Mouse (Mus musculus): ENCODE results near the gene Tceal1. TPM values are rescaled to one million over a fixed set of nuclear protein-coding genes. Genes with fewer than 3 reads are reported as not detected.
"Not testable (repeated sequence)": the region's sequence is repeated elsewhere in the genome, so short reads cannot be mapped to it uniquely, and the experiment has no call there.

The Tceal1 gene
- polyA plus RNA-seq, 1 experiment from 2014 or later, result 17.1 TPM

GRCm38 (mm10) chrX:136692294-136692675, 15.5 kb upstream of the Tceal1 start:
- no peak overlapping the region for H3K9ac ChIP-seq (ENCODE audit: low read depth, low read length)
- no peaks in the 10 kb centered on the region for H3K36me3 ChIP-seq (ENCODE audit: insufficient read depth, low read length)
- 81% methylated on average over 4 of the region's 4 CpGs for WGBS
- H3K4me1 ChIP-seq (replicated peaks; ENCODE audit: insufficient read depth, low read length), result no peaks in the 10 kb centered on the region
- H3K9me3 ChIP-seq (replicated peaks; ENCODE audit: low read length), result no peaks in the 10 kb centered on the region
- no peaks in the 10 kb centered on the region for H3K27me3 ChIP-seq (ENCODE audit: insufficient read depth, low read length)
- H3K4me3 ChIP-seq (replicated peaks; ENCODE audit: low read depth, low read length), result no peak overlapping the region
- no peak for TF ChIP-seq CTCF (IDR thresholded peaks at IDR 0.05; ENCODE audit: low read depth)
- ATAC-seq (replicated peaks; ENCODE audit: low FRiP score, low read depth) (no peak), DNase-seq (ENCODE audit: low spot score) (no peak)
- H3K27ac ChIP-seq, result no peak overlapping the region
- no peak overlapping the region for H3K4me2 ChIP-seq (ENCODE audit: low read length)

- TF ChIP-seq CTCF (IDR thresholded peaks at IDR 0.05; ENCODE audit: low read depth), result no peak
- Histone ChIP-seq H3K9me3 (replicated peaks; ENCODE audit: low read length) (no peaks in the 10 kb centered on the region), H3K4me2 (ENCODE audit: low read length) (no peak overlapping the region), H3K4me3 (replicated peaks; ENCODE audit: low read depth, low read length) (no peak overlapping the region), H3K36me3 (ENCODE audit: insufficient read depth, low read length) (no peaks in the 10 kb centered on the region), H3K27me3 (ENCODE audit: insufficient read depth, low read length) (no peaks in the 10 kb centered on the region), H3K9ac (ENCODE audit: low read depth, low read length) (no peak overlapping the region), H3K27ac (no peak overlapping the region), H3K4me1 (replicated peaks; ENCODE audit: insufficient read depth, low read length) (no peaks in the 10 kb centered on the region)
- ATAC-seq (replicated peaks; ENCODE audit: low FRiP score, low read depth), result no peak
- no peak for DNase-seq (ENCODE audit: low spot score)
- 85% methylated on average over 5 of the region's 5 CpGs for WGBS
These were observed 14.6 kb upstream of the Tceal1 start for GRCm38 (mm10) chrX:136693196-136693595.

- ATAC-seq (replicated peaks; ENCODE audit: low FRiP score, low read depth), result peak; percentile 89
- Histone ChIP-seq H3K9me3 (replicated peaks; ENCODE audit: low read length) (no peaks in the 10 kb centered on the region), H3K27me3 (ENCODE audit: insufficient read depth, low read length) (no peaks in the 10 kb centered on the region), H3K27ac (peak overlapping the region; percentile 77), H3K4me1 (replicated peaks; ENCODE audit: insufficient read depth, low read length) (no peaks in the 10 kb centered on the region), H3K4me2 (ENCODE audit: low read length) (peak overlapping the region; percentile 62), H3K9ac (ENCODE audit: low read depth, low read length) (peak overlapping the region; percentile 68), H3K36me3 (ENCODE audit: insufficient read depth, low read length) (no peaks in the 10 kb centered on the region), H3K4me3 (replicated peaks; ENCODE audit: low read depth, low read length) (peak overlapping the region; percentile 48)
- 14% methylated on average over 18 of the region's 18 CpGs for WGBS
- DNase-seq (ENCODE audit: low spot score), result peak; percentile 73
- no peak for TF ChIP-seq CTCF (IDR thresholded peaks at IDR 0.05; ENCODE audit: low read depth)
These were observed 443 bp downstream of the Tceal1 start for GRCm38 (mm10) chrX:136708168-136708681.

GRCm38 (mm10) chrX:136708782-136709181, 1.0 kb downstream of the Tceal1 start:
- H3K4me2 ChIP-seq (ENCODE audit: low read length), result peak overlapping the region; percentile 62
- H3K4me1 ChIP-seq (replicated peaks; ENCODE audit: insufficient read depth, low read length), result no peaks in the 10 kb centered on the region
- no peaks in the 10 kb centered on the region for H3K27me3 ChIP-seq (ENCODE audit: insufficient read depth, low read length)
- no peaks in the 10 kb centered on the region for H3K36me3 ChIP-seq (ENCODE audit: insufficient read depth, low read length)
- peak overlapping the region; percentile 68 for H3K9ac ChIP-seq (ENCODE audit: low read depth, low read length)
- H3K9me3 ChIP-seq (replicated peaks; ENCODE audit: low read length), result no peaks in the 10 kb centered on the region
- WGBS, result 39% methylated on average over 14 of the region's 14 CpGs
- DNase-seq (ENCODE audit: low spot score) (no peak), ATAC-seq (replicated peaks; ENCODE audit: low FRiP score, low read depth) (no peak; the same call in 1 of the 2 replicates)
- H3K27ac ChIP-seq, result peak overlapping the region; percentile 77
- no peak for TF ChIP-seq CTCF (IDR thresholded peaks at IDR 0.05; ENCODE audit: low read depth)
- peak overlapping the region; percentile 48 for H3K4me3 ChIP-seq (replicated peaks; ENCODE audit: low read depth, low read length)

- not testable (repeated sequence) for H3K9ac ChIP-seq (ENCODE audit: low read depth, low read length); H3K4me3 ChIP-seq (replicated peaks; ENCODE audit: low read depth, low read length); H3K4me2 ChIP-seq (ENCODE audit: low read length); H3K4me1 ChIP-seq (replicated peaks; ENCODE audit: insufficient read depth, low read length); H3K27me3 ChIP-seq (ENCODE audit: insufficient read depth, low read length); H3K36me3 ChIP-seq (ENCODE audit: insufficient read depth, low read length); H3K27ac ChIP-seq; H3K9me3 ChIP-seq (replicated peaks; ENCODE audit: low read length)
- WGBS, result 41% methylated on average over 3 of the region's 3 CpGs
- DNase-seq (ENCODE audit: low spot score) (peak; percentile 32), ATAC-seq (replicated peaks; ENCODE audit: low FRiP score, low read depth) (peak; percentile 89)
These were observed 7.1 kb downstream of the Tceal1 start for GRCm38 (mm10) chrX:136714742-136715474.

- no peak overlapping the region for H3K4me2 ChIP-seq (ENCODE audit: low read length)
- ATAC-seq (replicated peaks; ENCODE audit: low FRiP score, low read depth) (no peak), DNase-seq (ENCODE audit: low spot score) (no peak)
- H3K9ac ChIP-seq (ENCODE audit: low read depth, low read length), result no peak overlapping the region
- 81% methylated on average over 4 of the region's 4 CpGs for WGBS
- no peaks in the 10 kb centered on the region for H3K9me3 ChIP-seq (replicated peaks; ENCODE audit: low read length)
- no peak overlapping the region for H3K4me3 ChIP-seq (replicated peaks; ENCODE audit: low read depth, low read length)
- H3K27ac ChIP-seq, result no peak overlapping the region
- H3K27me3 ChIP-seq (ENCODE audit: insufficient read depth, low read length), result no peaks in the 10 kb centered on the region
- no peaks in the 10 kb centered on the region for H3K36me3 ChIP-seq (ENCODE audit: insufficient read depth, low read length)
- no peaks in the 10 kb centered on the region for H3K4me1 ChIP-seq (replicated peaks; ENCODE audit: insufficient read depth, low read length)
- no peak for TF ChIP-seq CTCF (IDR thresholded peaks at IDR 0.05; ENCODE audit: low read depth)
These were observed 24.2 kb downstream of the Tceal1 start for GRCm38 (mm10) chrX:136732016-136732415.
